Mouse (Mus musculus): ENCODE results near the gene Itpkb. TPM values are rescaled to one million over a fixed set of nuclear protein-coding genes. Genes with fewer than 3 reads are reported as not detected.

The Itpkb gene
- total RNA-seq, 2 experiments from 2014 or later: 43.3 to 46.1 TPM

- DNase-seq (ENCODE audit: low spot score in 2 of 2): no peak
Observed at GRCm38 (mm10) chr1:180313517-180314440, 16.5 kb upstream of the Itpkb start.

DNA sequence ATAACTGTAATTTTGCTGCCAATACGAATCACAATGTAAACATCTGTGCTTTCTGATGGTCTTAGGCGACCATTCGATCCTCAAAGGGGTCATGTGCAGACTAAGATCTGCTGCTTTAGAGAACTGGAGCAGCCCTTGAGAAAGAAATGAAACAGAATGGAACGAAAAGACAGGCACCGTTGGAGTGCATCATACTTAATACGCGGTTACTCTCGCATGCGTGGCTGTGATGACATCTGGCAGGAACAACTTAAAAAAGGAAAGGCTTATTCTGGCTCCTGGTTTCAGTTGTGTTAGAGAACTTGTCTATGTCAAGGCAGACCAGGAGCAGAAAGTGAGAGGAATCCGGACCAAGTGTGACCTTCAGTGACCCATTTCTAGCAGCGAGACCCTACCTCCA, 15.6 kb upstream of the Itpkb start:
- DNase-seq (ENCODE audit: low spot score in 2 of 2): no peak

GRCm38 (mm10) chr1:180315127-180315526, 15.2 kb upstream of the Itpkb start:
- DNase-seq (ENCODE audit: low spot score in 2 of 2): no peak

- no peak for DNase-seq (ENCODE audit: low spot score in 2 of 2)
Observed at GRCm38 (mm10) chr1:180317450-180317849, 12.8 kb upstream of the Itpkb start.

DNA sequence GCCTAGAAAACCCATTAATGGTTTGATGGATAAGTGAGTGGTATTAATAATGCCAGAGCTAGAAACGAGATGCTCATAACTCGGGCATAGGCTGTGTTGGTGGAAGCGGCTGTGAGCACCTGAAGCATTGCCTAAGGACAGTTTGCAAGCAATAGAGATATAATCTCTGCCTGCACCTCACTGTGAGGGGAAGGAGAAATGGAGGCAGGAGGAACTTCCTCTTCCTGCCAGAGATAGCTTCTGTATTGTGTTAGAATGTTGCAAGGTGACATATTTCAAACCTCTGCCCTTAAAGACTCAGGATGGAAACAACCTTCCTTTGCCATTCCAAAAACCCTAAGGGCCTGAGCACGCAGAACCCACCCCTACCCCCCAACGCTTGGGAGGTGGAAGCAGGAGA, 11.9 kb upstream of the Itpkb start:
- DNase-seq (ENCODE audit: low spot score in 2 of 2): no peak

DNA sequence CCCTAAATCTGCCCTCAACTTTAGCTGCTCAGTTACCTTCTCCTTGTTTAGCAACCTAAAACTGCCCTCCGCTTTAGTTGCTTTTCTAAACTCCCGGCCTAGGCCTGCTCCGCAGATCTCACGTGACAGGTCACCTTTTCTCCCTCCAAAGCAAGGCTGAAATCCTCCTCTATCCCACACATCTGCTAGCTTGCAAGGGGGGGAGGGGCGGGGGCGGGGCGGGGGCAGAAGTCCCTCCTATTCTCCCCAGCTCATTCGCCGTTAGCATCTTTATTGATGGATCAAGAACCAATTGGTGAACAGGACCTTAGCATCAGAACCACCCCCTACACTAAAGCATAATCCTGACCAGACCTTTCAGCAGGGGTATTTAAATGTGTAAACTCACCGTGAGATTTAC, 10.4 kb upstream of the Itpkb start:
- DNase-seq (ENCODE audit: low spot score in 2 of 2): no peak

DNA sequence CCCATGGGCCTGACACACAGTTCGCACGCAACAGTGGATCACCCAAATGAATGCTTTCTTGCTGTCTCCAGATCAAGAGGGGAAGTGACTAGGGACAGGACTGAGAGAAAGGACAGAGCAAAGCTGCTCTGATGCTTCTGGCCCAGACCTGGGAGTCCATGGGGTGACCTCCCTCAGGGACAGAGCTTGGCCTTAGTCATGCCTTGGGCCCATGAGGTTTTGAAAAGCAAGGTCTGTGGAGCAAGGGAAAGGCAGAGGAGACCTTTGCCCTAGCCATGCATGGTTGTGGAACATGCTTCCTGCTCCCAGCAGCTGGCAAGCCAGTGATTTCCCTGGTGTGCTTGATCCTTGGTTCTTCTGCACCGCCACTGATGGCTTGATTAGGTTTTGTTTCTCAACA, 7.4 kb upstream of the Itpkb start:
- DNase-seq (ENCODE audit: low spot score in 2 of 2): no peak

DNA sequence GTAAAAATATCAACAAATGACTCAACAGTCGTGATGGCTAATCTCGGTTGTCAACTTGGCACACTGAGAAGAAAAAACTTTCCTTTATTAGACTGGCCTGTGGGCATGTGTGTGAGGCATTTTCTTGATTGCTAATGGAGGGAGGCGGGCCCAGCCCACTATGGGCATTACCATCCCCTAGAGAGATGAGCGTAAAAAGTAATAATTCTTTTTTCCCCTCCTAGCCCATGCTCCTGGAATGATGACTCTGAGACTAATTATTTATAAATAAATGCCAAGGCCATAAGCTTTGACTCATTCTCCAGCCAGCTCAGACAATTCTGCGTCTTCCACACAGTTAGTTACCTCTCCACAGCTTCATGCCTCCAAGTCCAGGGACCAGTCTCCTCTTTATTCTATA, 6.8 kb upstream of the Itpkb start:
- no peak for DNase-seq (ENCODE audit: low spot score in 2 of 2)

DNA sequence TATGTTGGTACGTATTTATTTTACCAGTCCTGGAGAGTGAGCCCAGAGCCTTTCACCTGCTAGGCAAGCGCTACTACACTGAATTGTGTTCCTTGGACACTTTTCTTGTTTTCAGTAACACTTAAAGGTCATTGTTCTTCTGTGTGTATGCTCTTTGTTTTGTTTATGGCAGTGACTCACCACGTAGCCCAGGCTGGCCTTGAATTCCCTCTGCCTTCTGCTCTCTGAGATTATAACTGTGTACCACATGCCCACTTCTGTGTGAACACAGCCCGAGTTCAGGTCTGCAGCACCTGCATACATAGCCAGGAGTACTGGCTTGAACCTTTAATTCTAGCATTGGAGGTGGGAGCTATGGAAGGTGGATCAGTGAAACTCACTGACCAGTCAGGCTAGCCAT, 6.0 kb upstream of the Itpkb start:
- DNase-seq (ENCODE audit: low spot score in 2 of 2): no peak

DNA sequence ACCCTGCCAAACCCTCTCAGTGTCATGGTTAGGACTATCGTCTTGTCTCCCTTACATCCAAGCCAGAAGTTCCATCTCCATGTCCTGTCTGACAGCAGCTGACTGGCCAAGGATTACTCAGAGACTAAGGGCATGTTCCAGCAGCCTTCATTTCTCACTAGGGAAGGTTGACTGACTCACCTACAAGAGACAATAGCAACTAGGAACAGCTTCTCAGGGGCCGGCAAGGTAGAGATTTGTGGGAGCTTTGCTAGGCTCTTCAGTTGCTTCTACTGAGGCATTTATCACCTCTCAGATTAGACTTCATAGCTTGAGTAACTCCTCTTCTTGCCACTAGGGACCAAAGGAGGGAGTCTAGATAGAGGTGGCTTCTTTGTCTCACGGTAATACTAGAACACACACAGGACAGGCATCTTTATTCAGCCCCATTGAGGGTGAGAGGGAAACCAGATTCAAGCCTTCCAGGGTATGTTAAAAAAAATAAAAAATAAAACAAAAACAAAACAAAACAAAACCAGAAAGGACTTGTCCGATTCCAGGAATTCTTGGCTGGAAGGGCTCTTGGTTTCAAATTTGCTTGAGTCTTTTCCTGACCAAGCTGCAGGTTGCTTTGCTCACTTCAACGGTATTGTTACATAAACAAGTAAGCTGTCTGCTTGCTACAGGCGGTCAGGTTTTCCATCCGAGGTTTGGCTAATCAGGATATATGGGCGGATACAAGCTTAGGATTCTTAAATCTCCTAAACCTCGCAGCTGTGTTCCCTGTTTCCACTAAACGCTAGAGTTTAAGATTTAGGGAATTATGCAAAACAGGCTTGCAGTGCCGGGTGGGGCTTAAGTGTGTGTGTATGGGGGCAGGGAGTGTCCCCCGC, 1.3 kb upstream of the Itpkb start:
- no peak for DNase-seq (ENCODE audit: low spot score in 2 of 2)

DNA sequence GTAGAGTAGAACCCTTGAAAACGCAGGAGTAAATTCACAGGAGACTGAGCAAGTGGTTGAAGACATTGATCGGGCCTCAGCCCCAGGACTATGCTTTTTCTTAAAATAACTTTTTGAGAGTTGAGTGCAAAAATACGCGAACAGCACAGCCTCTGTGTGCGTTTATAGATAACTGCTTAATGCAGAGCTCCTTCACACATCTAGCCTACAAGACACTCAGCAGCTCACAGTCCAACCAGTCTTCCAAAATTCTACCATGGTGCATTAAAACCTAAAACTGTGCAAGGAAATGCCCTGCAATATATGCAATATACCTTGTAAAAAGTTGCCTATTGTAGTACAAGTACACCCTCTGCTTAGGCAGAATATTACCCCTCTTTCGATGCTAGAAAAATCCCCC, 579 bp upstream of the Itpkb start:
- no peak for DNase-seq (ENCODE audit: low spot score in 2 of 2)

- DNase-seq (ENCODE audit: low spot score in 2 of 2): peak in 1 of 2 experiments; percentile 48
Observed at GRCm38 (mm10) chr1:180330707-180331545, 641 bp downstream of the Itpkb start.

- DNase-seq (ENCODE audit: low spot score in 2 of 2): peak in 1 of 2 experiments; percentile 36
Observed at GRCm38 (mm10) chr1:180331546-180332075, 1.3 kb downstream of the Itpkb start.

GRCm38 (mm10) chr1:180332076-180332927, 2.0 kb downstream of the Itpkb start:
- peak in 1 of 2 experiments; percentile 35 for DNase-seq (ENCODE audit: low spot score in 2 of 2)

DNA sequence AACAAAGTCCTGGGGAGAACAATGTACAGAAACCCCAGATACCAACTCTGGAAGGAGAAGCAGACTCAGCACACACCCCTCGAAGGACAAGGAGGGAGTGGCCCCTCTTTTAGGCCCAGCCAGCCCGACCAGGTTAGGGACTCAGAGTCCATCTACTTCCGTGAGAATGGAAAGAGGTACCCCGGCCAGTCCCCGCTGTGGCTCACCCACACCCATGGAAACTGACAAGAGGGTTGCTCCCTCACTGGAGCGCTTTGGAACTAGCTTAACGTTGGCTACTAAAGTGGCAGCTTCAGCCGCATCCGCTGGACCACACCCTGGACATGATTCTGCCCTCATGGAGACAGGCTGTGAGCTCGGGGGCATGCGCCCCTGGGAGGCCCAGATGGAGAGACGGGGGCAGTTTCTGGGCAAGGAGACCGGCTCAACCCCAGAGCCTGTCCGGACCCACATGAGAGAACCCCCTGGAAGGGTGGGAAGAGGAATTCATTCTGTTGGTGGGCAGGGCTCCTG, 2.7 kb downstream of the Itpkb start:
- DNase-seq (ENCODE audit: low spot score in 2 of 2): no peak

- DNase-seq (ENCODE audit: low spot score in 2 of 2): no peak
Observed at GRCm38 (mm10) chr1:180333588-180333987, 3.3 kb downstream of the Itpkb start.

DNA sequence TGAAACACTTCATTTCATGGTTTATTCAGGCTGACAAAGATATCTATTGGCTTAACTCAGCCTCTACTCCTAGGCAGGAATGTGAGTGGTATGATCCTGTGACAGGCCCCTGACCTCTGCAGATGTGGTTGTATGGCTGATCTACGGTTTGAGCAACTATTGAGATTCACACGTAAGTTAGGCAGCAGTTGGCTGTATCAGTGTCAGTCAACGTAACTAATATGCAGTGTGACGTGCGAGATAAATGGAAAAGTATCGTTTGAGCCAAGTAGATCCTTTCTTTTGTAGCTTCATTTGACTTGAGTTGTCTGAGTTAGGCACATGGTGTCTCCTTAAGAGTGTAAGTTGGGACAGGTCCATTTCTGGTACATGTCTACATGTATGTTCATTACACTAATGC, 4.3 kb downstream of the Itpkb start:
- DNase-seq (ENCODE audit: low spot score in 2 of 2): no peak

GRCm38 (mm10) chr1:180335513-180336375, 5.5 kb downstream of the Itpkb start:
- no peak for DNase-seq (ENCODE audit: low spot score in 2 of 2)

DNA sequence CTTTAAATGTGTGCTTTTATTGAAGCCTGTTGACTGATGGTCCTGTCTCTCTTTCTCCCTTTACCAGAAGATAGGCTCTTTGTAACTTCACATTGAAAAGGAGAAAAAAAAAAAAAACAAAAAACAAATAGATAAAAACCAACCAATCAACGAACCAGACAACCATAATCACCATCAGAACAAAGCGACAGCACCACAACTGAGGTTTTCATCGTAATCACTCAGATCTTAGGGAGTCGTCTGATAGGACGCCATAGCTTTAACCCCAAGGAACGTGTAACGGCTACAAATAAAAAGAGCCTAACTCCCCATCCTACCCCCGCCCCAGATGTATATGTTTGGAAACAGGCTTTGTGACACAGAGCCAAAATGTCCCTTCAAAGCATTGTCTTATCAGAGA, 8.1 kb downstream of the Itpkb start:
- no peak for DNase-seq (ENCODE audit: low spot score in 2 of 2)
